ENCODE assay signal across 8 mouse cellular contexts in the genomic region with DNA sequence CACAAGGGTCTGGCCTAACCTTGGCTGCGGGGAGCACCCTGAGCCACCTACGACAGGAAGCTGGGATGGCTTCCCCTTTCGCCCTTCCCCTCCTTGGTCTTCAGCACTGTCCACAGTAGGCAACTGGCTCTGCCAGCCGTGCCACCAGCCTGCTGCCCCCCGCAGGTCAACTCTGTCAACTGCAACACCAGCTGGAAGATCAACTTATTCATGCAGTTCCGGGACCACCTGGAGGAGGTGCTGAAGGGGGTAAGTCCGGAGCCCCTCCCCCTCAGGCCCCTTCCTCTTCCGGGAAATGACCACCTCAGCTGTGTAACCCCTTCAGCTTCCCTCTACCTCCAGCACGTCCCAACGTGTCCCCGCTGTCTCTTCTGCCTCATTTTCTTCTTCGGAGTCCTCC. TPM values are rescaled to one million over a fixed set of nuclear protein-coding genes. Genes with fewer than 3 reads are reported as not detected.
DNase-seq lines count a peak whose midpoint lies in the region; ATAC-seq and TF ChIP-seq lines count a peak whose summit lies in the region.

No protein-coding gene starts in this region.

- peak; percentile 77 for ATAC-seq in megakaryocyte progenitor cell, adult 5-6 weeks (replicated peaks; ENCODE audit: poor library complexity)

- H3K4me3 ChIP-seq in left cerebral cortex, adult 2 months: no peak overlapping the region
- H3K4me3 ChIP-seq in cortical plate, adult 2 months (ENCODE audit: insufficient read depth, low read length): no peak overlapping the region

- DNase-seq in adrenal gland, adult 2 months: peak; percentile 20
- no peak for DNase-seq in adrenal gland, adult 8-10 months
- DNase-seq in left cerebral cortex, adult 2 months (ENCODE audit: extremely low spot score in 1 of 2, low spot score in 2 of 2): no peak
- no peak for DNase-seq in left cerebral cortex, postnatal 14 days (ENCODE audit: low spot score in 2 of 2)
- DNase-seq in layer of hippocampus, adult 8-10 months (ENCODE audit: low spot score in 2 of 2): no peak
- DNase-seq in frontal cortex, postnatal 14 days (ENCODE audit: low spot score in 2 of 2): no peak

- no peaks in the 10 kb centered on the region for H3K4me1 ChIP-seq in cortical plate, adult 2 months (ENCODE audit: control insufficient read depth, insufficient read depth, low read length)

- intact Hi-C loops in left cerebral cortex, adult 2 months (cut with DNase I): no loop called here
- intact Hi-C loops in left cerebral cortex, postnatal 14 days (cut with DNase I): no loop called here

- H3K27ac ChIP-seq in left cerebral cortex, adult 2 months: no peak overlapping the region
- H3K27ac ChIP-seq in cortical plate, adult 2 months (ENCODE audit: insufficient read depth, low read length): no peak overlapping the region

- peak; percentile 44 for TF ChIP-seq CTCF in left cerebral cortex, adult 2 months (IDR thresholded peaks at IDR 0.05)
- TF ChIP-seq CTCF in cortical plate, adult 2 months (IDR thresholded peaks at IDR 0.05; ENCODE audit: extremely low read depth, insufficient read depth, low read length): peak; percentile 40; the same call in 1 of the 2 replicates

- no peak for TF ChIP-seq POLR2A in cortical plate, adult 2 months (IDR thresholded peaks at IDR 0.05; ENCODE audit: extremely low read depth, insufficient read depth, low read length)

RNA-seq across cellular contexts. Expression of a gene that starts 30.3 kb away (rescaled TPM):
- 1 to 10 TPM; 5.0 to 6.7 TPM for total RNA-seq in adrenal gland, adult 2 months (2021)
- 6.0 and 6.9 TPM in 2 replicates for polyA plus RNA-seq in adrenal gland, adult 2 months (2012; rRNA removed)
- 10 to 100 TPM in 2 of 4 experiments, 1 to 10 TPM in 2; 7.6 to 16.6 (median 11.2) TPM for total RNA-seq in adrenal gland, adult 8-10 months (2022)
- 1 to 10 TPM; 2.2 to 3.3 TPM for total RNA-seq in left cerebral cortex, adult 2 months (2021)
- total RNA-seq in left cerebral cortex, postnatal 14 days (2021): 1 to 10 TPM; 2.2 to 2.4 TPM
- polyA plus RNA-seq in cortical plate, adult 2 months (2012; rRNA removed): 2.4 and 2.6 TPM in 2 replicates
- total RNA-seq in megakaryocyte progenitor cell, adult 5-6 weeks (2015): 3.4 and 3.6 TPM in 2 replicates
- 5.3 and 6.2 TPM in 2 replicates for total RNA-seq in megakaryocyte progenitor cell, adult 5-6 weeks (2017)
- total RNA-seq in layer of hippocampus, adult 8-10 months (2022): 1 to 10 TPM; 3.0 to 4.8 (median 3.7) TPM

RNA-seq across cellular contexts. Expression of a gene that starts 46.3 kb away (rescaled TPM):
- total RNA-seq in adrenal gland, adult 2 months (2021): 100 to 1,000 TPM; 218 to 406 TPM
- polyA plus RNA-seq in adrenal gland, adult 2 months (2012; rRNA removed): 132 and 172 TPM in 2 replicates
- 100 to 1,000 TPM; 252 to 380 (median 304) TPM for total RNA-seq in adrenal gland, adult 8-10 months (2022)
- 100 to 1,000 TPM; 215 to 245 TPM for total RNA-seq in left cerebral cortex, adult 2 months (2021)
- total RNA-seq in left cerebral cortex, postnatal 14 days (2021): 100 to 1,000 TPM; 201 to 202 TPM
- polyA plus RNA-seq in cortical plate, adult 2 months (2012; rRNA removed): 438 and 459 TPM in 2 replicates
- 134 and 138 TPM in 2 replicates for total RNA-seq in megakaryocyte progenitor cell, adult 5-6 weeks (2015)
- 154 and 170 TPM in 2 replicates for total RNA-seq in megakaryocyte progenitor cell, adult 5-6 weeks (2017)
- 100 to 1,000 TPM; 185 to 220 (median 203) TPM for total RNA-seq in layer of hippocampus, adult 8-10 months (2022)

RNA-seq across cellular contexts. Expression of a gene that starts 58.6 kb away (rescaled TPM):
- 10 to 100 TPM; 35.0 to 41.6 TPM for total RNA-seq in adrenal gland, adult 2 months (2021)
- polyA plus RNA-seq in adrenal gland, adult 2 months (2012; rRNA removed): 45.3 and 57.4 TPM in 2 replicates
- 10 to 100 TPM; 30.6 to 34.9 (median 32.4) TPM for total RNA-seq in adrenal gland, adult 8-10 months (2022)
- 10 to 100 TPM; 13.0 to 14.0 TPM for total RNA-seq in left cerebral cortex, adult 2 months (2021)
- total RNA-seq in left cerebral cortex, postnatal 14 days (2021): 10 to 100 TPM; 25.3 to 25.4 TPM
- polyA plus RNA-seq in cortical plate, adult 2 months (2012; rRNA removed): 17.3 and 19.3 TPM in 2 replicates
- 130 and 135 TPM in 2 replicates for total RNA-seq in megakaryocyte progenitor cell, adult 5-6 weeks (2015)
- 63.3 and 68.7 TPM in 2 replicates for total RNA-seq in megakaryocyte progenitor cell, adult 5-6 weeks (2017)
- total RNA-seq in layer of hippocampus, adult 8-10 months (2022): 10 to 100 TPM; 11.6 to 15.9 (median 13.7) TPM
